Mouse (Mus musculus) megakaryocyte-erythroid progenitor cell, adult 5 weeks (primary cell): ENCODE data around the gene Mrps9. TPM values are rescaled to one million over a fixed set of nuclear protein-coding genes. Genes with fewer than 3 reads are reported as not detected.

Experiments
- polyA plus RNA-seq: library from polyadenylated mRNA; stranded (reverse); fragments of >175 nt; gene quantifications from 2 replicates; pipeline ENCODE4 v1.2.3, GENCODE M21; 2012

Mrps9 gene
- 39.1 and 45.8 TPM in 2 replicates for polyA plus RNA-seq

DNA sequence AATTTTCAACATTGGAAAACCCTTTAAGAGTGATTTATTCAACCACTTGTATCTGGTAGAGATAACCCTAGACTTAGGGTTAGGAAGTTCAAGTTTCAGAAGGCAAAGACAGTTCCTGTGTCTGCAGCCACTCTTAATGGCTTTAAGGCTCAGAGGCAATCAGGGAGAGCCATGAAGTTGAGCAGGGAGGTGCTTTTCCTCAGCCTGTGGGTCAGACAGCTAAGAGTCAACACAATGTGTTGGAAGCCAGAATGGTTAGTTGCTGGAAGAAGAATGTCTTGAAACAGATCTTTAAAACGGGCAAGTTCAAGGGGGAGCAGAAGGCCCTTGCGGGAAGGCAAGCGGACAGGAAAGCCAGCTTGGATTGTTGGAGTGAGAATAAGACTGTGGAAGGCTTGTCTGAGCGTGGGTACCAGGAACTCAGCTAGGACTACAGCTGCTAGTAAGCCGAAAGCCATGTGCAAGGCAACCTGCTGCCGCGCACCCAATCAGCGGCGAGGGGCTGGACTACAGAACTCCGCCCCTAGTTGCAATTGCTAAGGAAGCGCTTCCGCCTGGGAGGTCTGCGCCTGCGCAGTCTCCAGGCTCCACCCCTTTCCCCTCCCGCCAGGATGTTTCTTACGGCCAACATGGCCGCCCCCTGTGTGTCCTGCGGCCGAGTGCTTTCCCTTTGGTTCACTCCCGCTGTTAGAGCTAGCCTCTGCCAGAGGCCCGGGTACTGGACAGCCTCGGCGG is at the start of gene Mrps9:
Mrps9 (plus strand) TSS at position 571 of the 735 bp plus-strand sequence.

DNA sequence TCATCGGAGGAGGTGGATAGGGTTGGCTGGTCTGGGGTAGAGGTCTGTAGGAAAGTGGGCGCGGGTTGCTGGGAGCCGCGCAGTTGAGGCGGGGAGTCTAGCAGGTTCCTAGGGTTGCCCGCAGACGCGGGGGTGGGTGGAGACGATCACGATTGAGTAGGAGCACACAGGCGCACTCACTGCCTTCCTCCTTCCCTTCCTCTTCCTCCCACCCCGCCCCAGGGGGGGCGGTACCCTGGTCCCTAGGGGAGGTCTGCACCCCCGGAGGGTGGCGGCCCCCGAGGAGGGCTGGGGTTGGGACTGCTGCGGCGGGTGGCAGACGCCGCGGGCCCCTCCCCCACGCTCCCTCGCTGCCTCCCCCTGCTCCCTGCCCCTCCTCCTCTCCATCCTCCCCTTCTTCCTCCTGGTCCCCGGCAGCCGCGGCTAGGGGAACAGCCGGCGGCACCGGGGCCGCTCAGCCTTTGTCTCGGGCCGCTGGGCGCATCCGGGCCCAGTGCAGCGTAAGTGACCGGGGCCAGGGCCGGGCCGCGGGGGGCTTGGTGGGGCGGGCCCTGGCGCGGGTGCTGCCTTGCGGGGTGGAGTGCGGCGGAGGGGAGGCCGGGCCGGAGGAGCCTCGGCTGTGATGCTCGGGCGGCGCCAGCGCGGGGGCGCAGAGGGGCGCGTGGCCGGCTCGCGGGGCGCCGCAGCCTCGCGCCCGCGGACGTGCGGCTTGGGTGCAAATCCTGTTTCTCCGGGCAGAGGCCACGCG is 101.9 kb downstream of the Mrps9 start, which contains the start of gene Gpr45:
Gpr45 (plus strand) TSS at position 139 of the 748 bp plus-strand sequence.

Other genes starting within 250 kb of the Mrps9 start
- gene Pou3f3, start 155.5 kb upstream of the Mrps9 start, polyA plus RNA-seq = 0.01 TPM in 1 of 2 replicates, not detected in the other
- 0.73 and 1.4 TPM in 2 replicates for gene Gpr45, start 101.6 kb downstream of the Mrps9 start, polyA plus RNA-seq
- gene Tgfbrap1, start 247.4 kb downstream of the Mrps9 start, polyA plus RNA-seq = 8.6 and 9.3 TPM in 2 replicates
- gene AI597479, start 247.5 kb downstream of the Mrps9 start, polyA plus RNA-seq = 0.91 and 1.5 TPM in 2 replicates